Mouse (Mus musculus) heart, adult 2 months (tissue): Measurements from ENCODE around the gene Mfsd2a. TPM values are rescaled to one million over a fixed set of nuclear protein-coding genes. Genes with fewer than 3 reads are reported as not detected.

ENCODE experiments used
- DNase-seq, 2 experiments: peaks; one replicate each; pipeline ENCODE4 v3.0.0; 2021
- H3K27ac ChIP-seq: fragments of 200-600 bp; 2 replicates; pipeline ENCODE4 v1.8.1; 2022
- H3K27me3 ChIP-seq: fragments of 200-500 bp; 2 replicates; pipeline ENCODE4 v1.6.1; 2012; ENCODE audit warnings: mild to moderate bottlenecking, low read length, inconsistent platforms, mixed read lengths; ENCODE audit not compliant: control insufficient read depth, insufficient read depth
- H3K36me3 ChIP-seq: fragments of 200-500 bp; 2 replicates; pipeline ENCODE4 v1.6.1; 2012; ENCODE audit warnings: low read length, inconsistent platforms; ENCODE audit not compliant: control insufficient read depth, insufficient read depth
- H3K4me1 ChIP-seq: fragments of 200-500 bp; 2 replicates; pipeline ENCODE4 v1.6.1; 2011; ENCODE audit warnings: low read length; ENCODE audit not compliant: control insufficient read depth, insufficient read depth
- H3K4me3 ChIP-seq: fragments of 200-600 bp; 2 replicates; pipeline ENCODE4 v1.8.1; 2022
- H3K79me2 ChIP-seq: fragments of 200-500 bp; replicated peaks from 2 replicates; pipeline ENCODE4 v1.6.1; 2012; ENCODE audit warnings: mild to moderate bottlenecking, inconsistent platforms, low read length, moderate library complexity, mixed read lengths; ENCODE audit not compliant: control insufficient read depth, insufficient read depth
- H3K9ac ChIP-seq: fragments of 200-500 bp; 2 replicates; pipeline ENCODE4 v1.6.1; 2012; ENCODE audit warnings: low read depth, mild to moderate bottlenecking, control low read depth, inconsistent platforms, low read length, mixed read lengths
- CTCF ChIP-seq: fragments of 200-600 bp; IDR thresholded peaks from 2 replicates; pipeline ENCODE4 v1.8.1; 2022; ENCODE audit warnings: antibody characterized with exemption, mild to moderate bottlenecking, moderate library complexity
- EP300 ChIP-seq: fragments of 200-500 bp; IDR thresholded peaks from 2 replicates; pipeline ENCODE4 v1.6.1; 2011; ENCODE audit warnings: low read depth, low read length, control low read depth; ENCODE audit not compliant: insufficient read depth
- POLR2A ChIP-seq: fragments of 200-500 bp; IDR thresholded peaks from 2 replicates; pipeline ENCODE4 v1.6.1; 2011; ENCODE audit warnings: mild to moderate bottlenecking, low read depth, low read length, control low read depth; ENCODE audit not compliant: insufficient read depth
- WGBS: fragments of 180-500 bp; shearing (Covaris S2); methylation state at CpG from one replicate; pipeline ENCODE4 v1.1.7; 2018; 5-methylcytosine and 5-hydroxymethylcytosine counted together
- intact Hi-C: fragments of 180-260 bp; cut with DNase I; formaldehyde crosslinking; loops from one replicate; pipeline ENCODE4 v1.15.1; 2025
- polyA plus RNA-seq: library from polyadenylated mRNA; depleted of rRNA; stranded (reverse); fragments of >200 nt; gene quantifications from 2 replicates; pipeline ENCODE4 v1.2.3, GENCODE M21; 2012; rRNA removed
- total RNA-seq, 2 experiments: library from RNA; stranded (reverse); gene quantifications; 2 replicates each; pipeline ENCODE4 v1.2.3; 2021

Gene Mfsd2a
- total and polyA plus RNA-seq, 3 experiments, result 0.12 to 0.39 (median 0.23) TPM

- H3K79me2 ChIP-seq, result no peaks in the 10 kb centered on the region
- no peaks in the 10 kb centered on the region; the same call in 1 of the 2 replicates for H3K4me1 ChIP-seq
- no peak for DNase-seq
- no peak overlapping the region for H3K4me3 ChIP-seq
- no peaks in the 10 kb centered on the region for H3K27me3 ChIP-seq
- no peaks in the 10 kb centered on the region for H3K36me3 ChIP-seq
- TF ChIP-seq POLR2A (no peak), EP300 (no peak), CTCF (no peak)
- 50% methylated on average over 12 of the region's 12 CpGs for WGBS
- no peak overlapping the region for H3K9ac ChIP-seq
- intact Hi-C loops, result no loop called here
- H3K27ac ChIP-seq, result no peak overlapping the region
Observed at GRCm38 (mm10) chr4:122909572-122910189, 51.3 kb downstream of the Mfsd2a start.

- WGBS, result 77% methylated on average over 10 of the region's 10 CpGs
Observed at GRCm38 (mm10) chr4:122905359-122905758, 55.6 kb downstream of the Mfsd2a start.

GRCm38 (mm10) chr4:122903709-122904108, 57.3 kb downstream of the Mfsd2a start:
- DNase-seq, result no peak
- Histone ChIP-seq H3K36me3 (no peaks in the 10 kb centered on the region), H3K4me3 (no peak overlapping the region), H3K27me3 (no peaks in the 10 kb centered on the region), H3K9ac (no peak overlapping the region), H3K4me1 (no peaks in the 10 kb centered on the region; the same call in 1 of the 2 replicates), H3K27ac (no peak overlapping the region), H3K79me2 (no peaks in the 10 kb centered on the region)
- intact Hi-C loops, result loop anchor here (2.0 kb wide), 1 partner anchor 95 kb away; no protein-coding TSS in a partner anchor
- TF ChIP-seq POLR2A (no peak), EP300 (no peak), CTCF (no peak)
- WGBS, result 92% methylated on average over 3 of the region's 3 CpGs

More at GRCm38 (mm10) chr4:122905359-122905758, 55.6 kb downstream of the Mfsd2a start:
- Histone ChIP-seq H3K4me3 (no peak overlapping the region), H3K9ac (no peak overlapping the region), H3K27ac (no peak overlapping the region), H3K36me3 (no peaks in the 10 kb centered on the region), H3K4me1 (no peaks in the 10 kb centered on the region; the same call in 1 of the 2 replicates), H3K79me2 (no peaks in the 10 kb centered on the region), H3K27me3 (no peaks in the 10 kb centered on the region)
- no peak for DNase-seq
- TF ChIP-seq POLR2A (no peak), EP300 (no peak), CTCF (no peak)
- intact Hi-C loops, result no loop called here

GRCm38 (mm10) chr4:122902156-122902555, 58.8 kb downstream of the Mfsd2a start:
- Histone ChIP-seq H3K4me1 (no peaks in the 10 kb centered on the region; the same call in 1 of the 2 replicates), H3K4me3 (no peak overlapping the region), H3K9ac (no peak overlapping the region), H3K36me3 (no peaks in the 10 kb centered on the region), H3K27me3 (no peaks in the 10 kb centered on the region), H3K79me2 (no peaks in the 10 kb centered on the region), H3K27ac (no peak overlapping the region)
- intact Hi-C loops, result loop anchor here (2.0 kb wide), 1 partner anchor 93 kb away; no protein-coding TSS in a partner anchor
- no peak for DNase-seq
- WGBS, result 28% methylated on average over 6 of the region's 6 CpGs
- TF ChIP-seq CTCF, result peak; percentile 64
- no peak for TF ChIP-seq POLR2A

- H3K27me3 ChIP-seq, result no peaks in the 10 kb centered on the region
- no peak for TF ChIP-seq EP300
- peak; percentile 90 for TF ChIP-seq CTCF
- no peak for TF ChIP-seq POLR2A
- no peak overlapping the region for H3K4me3 ChIP-seq
- intact Hi-C loops, result loop anchor here (1.0 to 2.0 kb wide), 2 partner anchors 87 to 184 kb away; no protein-coding TSS in a partner anchor
- 15% methylated on average over 5 of the region's 5 CpGs for WGBS
- no peak overlapping the region for H3K27ac ChIP-seq
- no peak overlapping the region for H3K9ac ChIP-seq
- H3K4me1 ChIP-seq, result no peaks in the 10 kb centered on the region; the same call in 1 of the 2 replicates
- H3K36me3 ChIP-seq, result no peaks in the 10 kb centered on the region
- H3K79me2 ChIP-seq, result no peaks in the 10 kb centered on the region
- DNase-seq, result peak; percentile 56 to 68
Observed at GRCm38 (mm10) chr4:122898313-122898712, 62.7 kb downstream of the Mfsd2a start.

GRCm38 (mm10) chr4:122897750-122898149, 63.2 kb downstream of the Mfsd2a start:
- no peak for TF ChIP-seq CTCF
- TF ChIP-seq POLR2A, result no peak
- TF ChIP-seq EP300, result no peak
- no peaks in the 10 kb centered on the region for H3K36me3 ChIP-seq
- H3K4me3 ChIP-seq, result no peak overlapping the region
- DNase-seq, result no peak
- no peaks in the 10 kb centered on the region for H3K27me3 ChIP-seq
- no peak overlapping the region for H3K27ac ChIP-seq
- intact Hi-C loops, result loop anchor here (1.0 to 2.0 kb wide), 2 partner anchors 88 to 185 kb away; no protein-coding TSS in a partner anchor
- H3K4me1 ChIP-seq, result no peaks in the 10 kb centered on the region; the same call in 1 of the 2 replicates
- no peaks in the 10 kb centered on the region for H3K79me2 ChIP-seq
- WGBS, result 69% methylated on average over 4 of the region's 4 CpGs
- no peak overlapping the region for H3K9ac ChIP-seq

Other genes starting within 250 kb of the Mfsd2a start
- gene Ppt1, start 124.9 kb downstream of the Mfsd2a start, total RNA-seq, result 10 to 100 TPM; 41.6 to 42.9 TPM
- gene Ppt1, start 124.9 kb downstream of the Mfsd2a start, polyA plus RNA-seq, result 35.3 and 52.1 TPM in 2 replicates
- 10 to 100 TPM; 48.4 to 53.4 TPM for gene Cap1, start 75.1 kb downstream of the Mfsd2a start, total RNA-seq
- gene Cap1, start 75.1 kb downstream of the Mfsd2a start, polyA plus RNA-seq, result 38.3 and 42.8 TPM in 2 replicates
- gene Mycl, start 34.5 kb upstream of the Mfsd2a start, total RNA-seq, result under 1 TPM; 0.10 to 0.18 TPM
- 0.20 and 0.64 TPM in 2 replicates for gene Mycl, start 34.5 kb upstream of the Mfsd2a start, polyA plus RNA-seq
- gene Trit1, start 55.4 kb upstream of the Mfsd2a start, total RNA-seq, result 1 to 10 TPM; 5.4 to 5.5 TPM
- 2.4 and 2.8 TPM in 2 replicates for gene Trit1, start 55.4 kb upstream of the Mfsd2a start, polyA plus RNA-seq
- not detected for gene Bmp8b, start 144.0 kb upstream of the Mfsd2a start, total RNA-seq
- not detected in 2 replicates for gene Bmp8b, start 144.0 kb upstream of the Mfsd2a start, polyA plus RNA-seq
- gene Oxct2b, start 155.1 kb upstream of the Mfsd2a start, total RNA-seq, result not detected
- gene Oxct2b, start 155.1 kb upstream of the Mfsd2a start, polyA plus RNA-seq, result 0.10 and 0.12 TPM in 2 replicates
- 10 to 100 TPM; 23.6 to 23.8 TPM for gene Ppie, start 178.8 kb upstream of the Mfsd2a start, total RNA-seq
- 14.4 and 18.7 TPM in 2 replicates for gene Ppie, start 178.8 kb upstream of the Mfsd2a start, polyA plus RNA-seq
- under 1 TPM; 0.09 to 0.10 TPM for gene Hpcal4, start 222.0 kb upstream of the Mfsd2a start, total RNA-seq
- gene Hpcal4, start 222.0 kb upstream of the Mfsd2a start, polyA plus RNA-seq, result 0.35 and 0.38 TPM in 2 replicates
- 10 to 100 TPM; 50.8 to 57.6 TPM for gene Nt5c1a, start 240.3 kb upstream of the Mfsd2a start, total RNA-seq
- gene Nt5c1a, start 240.3 kb upstream of the Mfsd2a start, polyA plus RNA-seq, result 19.6 and 41.6 TPM in 2 replicates